Mouse (Mus musculus): ENCODE measurements around the gene Plekha7. TPM values are rescaled to one million over a fixed set of nuclear protein-coding genes. Genes with fewer than 3 reads are reported as not detected.

Gene Plekha7
- polyA plus RNA-seq, 1 experiment from 2014 or later = 6.7 TPM

- Histone ChIP-seq H3K27ac (replicated peaks) (no peak overlapping the region), H3K4me2 (no peak overlapping the region), H3K9ac (no peak overlapping the region), H3K4me1 (replicated peaks) (peaks cover 12% of the 10 kb centered on the region; the same call in 1 of the 2 replicates), H3K9me3 (no peaks in the 10 kb centered on the region), H3K36me3 (no peaks in the 10 kb centered on the region), H3K4me3 (no peak overlapping the region), H3K27me3 (peaks cover 9% of the 10 kb centered on the region)
- 81% methylated on average over 11 of the region's 11 CpGs for WGBS
- no peak for ATAC-seq (ENCODE audit: low read depth)
Observed at GRCm38 (mm10) chr7:116230811-116231609, 77.2 kb downstream of the Plekha7 start.

GRCm38 (mm10) chr7:116226877-116227282, 81.3 kb downstream of the Plekha7 start:
- WGBS = 80% methylated on average over 7 of the region's 7 CpGs
- no peak overlapping the region for H3K4me2 ChIP-seq
- no peak overlapping the region for H3K9ac ChIP-seq
- H3K27ac ChIP-seq (replicated peaks) = no peak overlapping the region
- H3K4me3 ChIP-seq = no peak overlapping the region
- no peaks in the 10 kb centered on the region for H3K9me3 ChIP-seq
- no peaks in the 10 kb centered on the region for H3K27me3 ChIP-seq
- H3K36me3 ChIP-seq = no peaks in the 10 kb centered on the region
- H3K4me1 ChIP-seq (replicated peaks) = peaks cover 21% of the 10 kb centered on the region
- no peak for ATAC-seq (ENCODE audit: low read depth)

GRCm38 (mm10) chr7:116226316-116226715, 81.9 kb downstream of the Plekha7 start:
- no peak for ATAC-seq (ENCODE audit: low read depth)
- WGBS = 92% methylated on average over 6 of the region's 6 CpGs
- Histone ChIP-seq H3K9me3 (no peaks in the 10 kb centered on the region), H3K27me3 (no peaks in the 10 kb centered on the region; the same call in 1 of the 2 replicates), H3K27ac (replicated peaks) (no peak overlapping the region), H3K4me3 (no peak overlapping the region), H3K36me3 (no peaks in the 10 kb centered on the region), H3K4me1 (replicated peaks) (peaks cover 27% of the 10 kb centered on the region), H3K9ac (no peak overlapping the region), H3K4me2 (no peak overlapping the region)

DNA sequence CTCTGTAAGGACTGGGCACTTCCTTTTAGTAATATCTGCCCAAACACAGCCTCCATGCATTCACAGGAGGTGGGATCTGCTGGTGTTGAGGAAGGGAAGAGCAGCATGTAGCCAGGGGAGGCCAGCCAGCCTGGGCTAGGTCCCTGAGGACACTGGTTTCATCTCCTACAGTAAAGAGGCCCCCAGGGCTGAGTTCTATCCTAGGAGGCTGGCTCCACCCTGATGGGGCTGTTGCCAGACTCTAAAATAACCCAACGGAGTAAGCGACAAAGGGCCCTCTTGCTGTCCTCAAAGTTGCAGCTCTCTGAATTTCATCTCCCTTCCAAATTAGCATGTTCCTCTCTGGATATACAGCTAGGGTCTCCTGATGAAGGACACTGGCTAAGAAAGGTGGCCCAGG, 83.6 kb downstream of the Plekha7 start:
- no peaks in the 10 kb centered on the region for H3K9me3 ChIP-seq
- no peak for ATAC-seq (ENCODE audit: low read depth)
- peaks cover 40% of the 10 kb centered on the region for H3K4me1 ChIP-seq (replicated peaks)
- H3K4me3 ChIP-seq = no peak overlapping the region
- no peaks in the 10 kb centered on the region for H3K36me3 ChIP-seq
- H3K9ac ChIP-seq = no peak overlapping the region
- H3K27me3 ChIP-seq = no peaks in the 10 kb centered on the region; the same call in 1 of the 2 replicates
- WGBS = 67% methylated on average over 2 of the region's 2 CpGs
- no peak overlapping the region for H3K27ac ChIP-seq (replicated peaks)
- no peak overlapping the region for H3K4me2 ChIP-seq

GRCm38 (mm10) chr7:116223010-116223783, 85.0 kb downstream of the Plekha7 start:
- WGBS = 33% methylated on average over 14 of the region's 14 CpGs
- ATAC-seq (ENCODE audit: low read depth) = no peak
- Histone ChIP-seq H3K4me2 (no peak overlapping the region), H3K27me3 (no peaks in the 10 kb centered on the region; the same call in 1 of the 2 replicates), H3K27ac (replicated peaks) (no peak overlapping the region), H3K4me1 (replicated peaks) (peaks cover 40% of the 10 kb centered on the region), H3K4me3 (no peak overlapping the region), H3K36me3 (no peaks in the 10 kb centered on the region), H3K9ac (no peak overlapping the region), H3K9me3 (no peaks in the 10 kb centered on the region)

- H3K36me3 ChIP-seq = no peaks in the 10 kb centered on the region
- no peaks in the 10 kb centered on the region for H3K9me3 ChIP-seq
- H3K9ac ChIP-seq = no peak overlapping the region
- H3K4me3 ChIP-seq = no peak overlapping the region
- H3K4me1 ChIP-seq (replicated peaks) = peaks cover 40% of the 10 kb centered on the region
- H3K27me3 ChIP-seq = no peaks in the 10 kb centered on the region; the same call in 1 of the 2 replicates
- no peak overlapping the region for H3K4me2 ChIP-seq
- WGBS = 53% methylated on average over 8 of the region's 8 CpGs
- no peak overlapping the region for H3K27ac ChIP-seq (replicated peaks)
- 0 out of 2 replicates have a peak, but pooled peaks have one; percentile 16 for ATAC-seq (ENCODE audit: low read depth)
Observed at GRCm38 (mm10) chr7:116222288-116223009, 85.7 kb downstream of the Plekha7 start.

DNA sequence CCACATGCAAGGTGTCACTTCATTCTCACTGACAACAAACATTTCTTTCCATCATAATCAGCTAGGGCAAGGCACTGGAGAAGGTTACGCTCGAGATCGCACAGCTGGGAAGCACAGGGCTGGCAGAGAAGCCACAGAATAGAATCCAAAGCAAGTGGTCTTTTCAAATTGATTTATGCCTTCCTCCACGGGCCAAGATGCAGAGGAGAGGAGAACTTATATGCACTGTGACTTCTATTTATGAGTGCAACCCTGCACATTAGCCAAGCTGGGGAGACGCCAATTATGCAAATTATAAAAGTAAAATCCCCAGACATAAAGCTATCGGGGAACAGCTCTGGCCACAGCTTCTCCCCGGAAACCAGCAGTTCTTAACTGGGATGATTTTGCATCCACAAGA, 86.3 kb downstream of the Plekha7 start:
- Histone ChIP-seq H3K27me3 (no peaks in the 10 kb centered on the region; the same call in 1 of the 2 replicates), H3K9me3 (no peaks in the 10 kb centered on the region), H3K9ac (no peak overlapping the region), H3K4me1 (replicated peaks) (peaks cover 38% of the 10 kb centered on the region), H3K4me3 (no peak overlapping the region), H3K4me2 (no peak overlapping the region; the same call in 1 of the 2 replicates), H3K27ac (replicated peaks) (no peak overlapping the region), H3K36me3 (no peaks in the 10 kb centered on the region)
- WGBS = 12% methylated on average over 7 of the region's 7 CpGs
- no peak; the same call in 1 of the 2 replicates for ATAC-seq (ENCODE audit: low read depth)

DNA sequence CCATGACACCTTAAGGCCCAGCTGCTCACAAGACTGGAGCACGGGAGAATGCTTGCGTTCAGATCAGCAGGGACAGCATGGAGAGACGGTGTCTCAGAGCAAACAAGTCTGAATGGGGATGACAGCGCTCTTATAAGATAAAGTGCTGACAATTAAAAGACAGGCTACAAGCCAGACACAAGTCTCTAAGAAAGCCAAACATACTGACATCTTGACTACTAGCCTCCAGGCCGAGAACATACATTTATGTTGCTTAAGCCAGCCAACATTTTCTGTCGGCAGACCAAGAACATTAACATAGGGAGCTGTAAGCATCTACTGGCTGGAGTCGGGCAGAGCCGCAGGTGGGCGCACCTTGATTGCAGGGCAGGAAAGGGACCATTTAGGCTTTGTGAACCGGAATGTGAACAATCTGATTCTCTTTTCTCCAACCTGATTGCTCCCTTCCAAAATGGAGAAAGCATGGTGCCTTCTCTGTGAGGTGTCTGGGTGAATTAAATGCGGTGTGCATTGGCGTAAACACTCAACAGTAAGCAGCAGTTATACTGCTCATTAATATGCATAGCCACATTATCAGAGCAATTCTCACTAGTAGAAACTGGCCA, 88.0 kb downstream of the Plekha7 start:
- Histone ChIP-seq H3K27me3 (no peaks in the 10 kb centered on the region; the same call in 1 of the 2 replicates), H3K36me3 (0 out of 2 replicates have a peak, but pooled peaks cover 5% of the 10 kb centered on the region), H3K4me1 (replicated peaks) (peaks cover 36% of the 10 kb centered on the region), H3K9me3 (peaks cover 7% of the 10 kb centered on the region; the same call in 1 of the 2 replicates), H3K9ac (no peak overlapping the region), H3K27ac (replicated peaks) (no peak overlapping the region), H3K4me3 (no peak overlapping the region), H3K4me2 (no peak overlapping the region)
- 75% methylated on average over 12 of the region's 12 CpGs for WGBS
- no peak for ATAC-seq (ENCODE audit: low read depth)

- Histone ChIP-seq H3K9ac (no peak overlapping the region), H3K4me2 (no peak overlapping the region), H3K4me3 (no peak overlapping the region), H3K27me3 (no peaks in the 10 kb centered on the region; the same call in 1 of the 2 replicates), H3K9me3 (peaks cover 7% of the 10 kb centered on the region; the same call in 1 of the 2 replicates), H3K4me1 (replicated peaks) (peaks cover 31% of the 10 kb centered on the region), H3K27ac (replicated peaks) (no peak overlapping the region), H3K36me3 (0 out of 2 replicates have a peak, but pooled peaks cover 5% of the 10 kb centered on the region)
- 93% methylated on average over 7 of the region's 7 CpGs for WGBS
- ATAC-seq (ENCODE audit: low read depth) = no peak
Observed at GRCm38 (mm10) chr7:116217747-116218146, 90.4 kb downstream of the Plekha7 start.

- H3K4me1 ChIP-seq (replicated peaks) = peaks cover 46% of the 10 kb centered on the region
- no peak overlapping the region for H3K27ac ChIP-seq (replicated peaks)
- WGBS = 45% methylated on average over 9 of the region's 9 CpGs
- no peak for ATAC-seq (ENCODE audit: low read depth)
- H3K9ac ChIP-seq = peak overlapping the region; percentile 41; the same call in 1 of the 2 replicates
- H3K27me3 ChIP-seq = no peaks in the 10 kb centered on the region
- 0 out of 2 replicates have a peak, but pooled peaks cover 5% of the 10 kb centered on the region for H3K36me3 ChIP-seq
- H3K9me3 ChIP-seq = peaks cover 7% of the 10 kb centered on the region; the same call in 1 of the 2 replicates
- no peak overlapping the region for H3K4me3 ChIP-seq
- no peak overlapping the region for H3K4me2 ChIP-seq
Observed at GRCm38 (mm10) chr7:116211904-116212303, 96.3 kb downstream of the Plekha7 start.

DNA sequence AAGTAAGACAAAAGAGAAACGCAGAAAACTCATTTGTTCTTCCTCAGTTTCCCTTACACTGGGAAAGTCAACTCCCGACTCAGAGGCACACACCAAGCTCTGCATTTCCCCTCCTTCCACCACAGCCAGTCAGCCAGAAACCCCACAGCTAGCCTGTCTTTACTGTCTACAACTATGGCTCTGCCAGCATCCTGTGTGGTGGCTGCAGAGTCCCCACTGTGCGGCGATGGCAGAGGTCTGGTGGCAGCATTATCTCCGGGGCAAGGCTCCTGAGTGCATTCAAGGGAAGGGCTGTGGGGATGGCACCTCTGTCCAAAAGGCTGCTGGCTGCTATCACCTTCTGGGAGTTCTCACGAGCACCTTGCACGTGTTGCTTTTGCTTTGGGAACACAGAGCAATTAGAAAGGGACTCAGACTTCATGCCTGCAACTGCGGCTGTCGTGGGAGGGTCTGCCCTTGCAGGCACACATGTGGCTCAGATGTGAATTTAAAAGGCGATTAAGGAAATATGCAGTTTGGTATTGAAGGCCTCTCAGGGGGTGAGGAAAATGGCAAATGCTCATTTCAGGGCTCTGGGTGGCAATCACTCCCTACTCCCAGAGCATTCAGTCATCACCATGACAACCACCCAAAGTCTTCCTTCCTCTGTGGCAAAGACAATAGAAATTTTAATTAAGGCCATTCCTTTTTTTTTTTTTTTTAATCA, 98.1 kb downstream of the Plekha7 start:
- 17% methylated on average over 10 of the region's 10 CpGs for WGBS
- Histone ChIP-seq H3K27me3 (no peaks in the 10 kb centered on the region), H3K4me2 (peak overlapping the region; percentile 31), H3K9ac (no peak overlapping the region), H3K36me3 (no peaks in the 10 kb centered on the region), H3K4me1 (replicated peaks) (peaks cover 46% of the 10 kb centered on the region), H3K9me3 (no peaks in the 10 kb centered on the region), H3K4me3 (no peak overlapping the region), H3K27ac (replicated peaks) (peak overlapping the region; percentile 67)
- ATAC-seq (ENCODE audit: low read depth) = peak; percentile 54
